Mouse (Mus musculus): Measurements from ENCODE around the gene Klk1b4.
"Not testable (repeated sequence)": the region's sequence is repeated elsewhere in the genome, so short reads cannot be mapped to it uniquely, and the experiment has no call there.

The Klk1b4 gene

GRCm38 (mm10) chr7:44207135-44207534, at the start of gene Klk1b4:
Gene Klk1b4 (plus strand): TSS chr7:44207435.
- not testable (repeated sequence) for DNase-seq

GRCm38 (mm10) chr7:44179299-44180045, 27.8 kb upstream of the Klk1b4 start:
- DNase-seq = no peak

- not testable (repeated sequence) for DNase-seq
Measured at GRCm38 (mm10) chr7:44186516-44186915, 20.7 kb upstream of the Klk1b4 start.

GRCm38 (mm10) chr7:44187936-44188335, 19.3 kb upstream of the Klk1b4 start, which contains the start of gene Klk1b24:
Gene Klk1b24 (plus strand): TSS chr7:44188236.
- not testable (repeated sequence) for DNase-seq

- not testable (repeated sequence) for DNase-seq
Measured at GRCm38 (mm10) chr7:44193466-44193865, 13.8 kb upstream of the Klk1b4 start.

GRCm38 (mm10) chr7:44197891-44198290, 9.3 kb upstream of the Klk1b4 start, which contains the start of gene Klk1b3:
Gene Klk1b3 (plus strand): TSS chr7:44198191.
- no peak for DNase-seq

- DNase-seq = no peak
Measured at GRCm38 (mm10) chr7:44208307-44208706, 1.1 kb downstream of the Klk1b4 start.

- DNase-seq = no peak
Measured at GRCm38 (mm10) chr7:44215645-44216044, 8.4 kb downstream of the Klk1b4 start, which contains the start of gene Klk1b5. Gene Klk1b5 (plus strand): TSS chr7:44215945.

GRCm38 (mm10) chr7:44221601-44222000, 14.4 kb downstream of the Klk1b4 start:
- DNase-seq = not testable (repeated sequence)

- DNase-seq = not testable (repeated sequence)
Measured at GRCm38 (mm10) chr7:44222335-44222734, 15.1 kb downstream of the Klk1b4 start.

- no peak for DNase-seq
Measured at GRCm38 (mm10) chr7:44225076-44225475, 17.8 kb downstream of the Klk1b4 start, which contains the start of gene Klk1. Gene Klk1 (plus strand): TSS chr7:44225360.

- DNase-seq = no peak
Measured at GRCm38 (mm10) chr7:44235909-44236308, 28.7 kb downstream of the Klk1b4 start, which contains the start of gene Gm36864. Gene Gm36864 (plus strand): TSS chr7:44236177.

- DNase-seq = no peak
Measured at GRCm38 (mm10) chr7:44239913-44240312, 32.7 kb downstream of the Klk1b4 start.

- DNase-seq = no peak
Measured at GRCm38 (mm10) chr7:44240712-44241111, 33.5 kb downstream of the Klk1b4 start.

- no peak for DNase-seq
Measured at GRCm38 (mm10) chr7:44241163-44241562, 33.9 kb downstream of the Klk1b4 start.

- DNase-seq = no peak
Measured at GRCm38 (mm10) chr7:44244080-44244479, 36.8 kb downstream of the Klk1b4 start.

GRCm38 (mm10) chr7:44246055-44246983, 39.1 kb downstream of the Klk1b4 start, which contains the start of the genes 1700028J19Rik and 2410002F23Rik:
Gene 1700028J19Rik (minus strand): TSS chr7:44246695.
Gene 2410002F23Rik (plus strand): TSS chr7:44246722.
- peak; percentile 96 for DNase-seq

GRCm38 (mm10) chr7:44246984-44247470, 39.8 kb downstream of the Klk1b4 start:
- DNase-seq = peak; percentile 64

- DNase-seq = no peak
Measured at GRCm38 (mm10) chr7:44247971-44248370, 40.7 kb downstream of the Klk1b4 start.

- no peak for DNase-seq
Measured at GRCm38 (mm10) chr7:44249248-44249647, 42.0 kb downstream of the Klk1b4 start.

GRCm38 (mm10) chr7:44250732-44251275, 43.6 kb downstream of the Klk1b4 start:
- DNase-seq = not testable (repeated sequence)

- no peak for DNase-seq
Measured at GRCm38 (mm10) chr7:44253023-44253616, 45.9 kb downstream of the Klk1b4 start.
